Mouse (Mus musculus) liver, postnatal 0 days (tissue): ENCODE measurements around the gene Ptprf. TPM values are rescaled to one million over a fixed set of nuclear protein-coding genes. Genes with fewer than 3 reads are reported as not detected.

Experiments
- ATAC-seq: fragments of 200-750 bp; cut with Nextera tagmentation; 2 replicates; pipeline ENCODE4 v1.8.0; 2017; ENCODE audit warnings: mild to moderate bottlenecking, moderate library complexity
- DNase-seq: peaks from one replicate; pipeline ENCODE4 v3.0.0-alpha.2; 2016
- H3K27ac ChIP-seq: fragments of 300-500 bp; sonication (generic); 2 replicates; pipeline ENCODE4 v1.5.1; 2014; ENCODE audit warnings: antibody characterized with exemption, moderate library complexity, mild to moderate bottlenecking, low read depth
- H3K27me3 ChIP-seq: fragments of 300-500 bp; sonication (generic); 2 replicates; pipeline ENCODE4 v1.6.1; 2014; ENCODE audit warnings: low read length, control low read depth, mixed read lengths; ENCODE audit not compliant: insufficient read depth
- H3K36me3 ChIP-seq: fragments of 300-500 bp; sonication (generic); replicated peaks from 2 replicates; pipeline ENCODE4 v1.6.1; 2014; ENCODE audit warnings: mild to moderate bottlenecking, control low read depth, low read length, moderate library complexity, mixed read lengths; ENCODE audit not compliant: insufficient read depth
- H3K4me1 ChIP-seq: fragments of 300-500 bp; sonication (generic); 2 replicates; pipeline ENCODE4 v1.6.1; 2014; ENCODE audit warnings: antibody characterized with exemption, mild to moderate bottlenecking, control low read depth; ENCODE audit not compliant: insufficient read depth
- H3K4me2 ChIP-seq: fragments of 300-500 bp; sonication (generic); 2 replicates; pipeline ENCODE4 v1.6.1; 2014; ENCODE audit warnings: low read depth, mild to moderate bottlenecking, low read length, moderate library complexity, mixed read lengths
- H3K4me3 ChIP-seq: fragments of 300-500 bp; sonication (generic); 2 replicates; pipeline ENCODE4 v1.5.1; 2014; ENCODE audit warnings: low read depth, low read length
- H3K9ac ChIP-seq: fragments of 300-500 bp; sonication (generic); replicated peaks from 2 replicates; pipeline ENCODE4 v1.6.1; 2014; ENCODE audit warnings: mild to moderate bottlenecking, moderate library complexity
- H3K9me3 ChIP-seq: fragments of 300-500 bp; sonication (generic); 2 replicates; pipeline ENCODE4 v1.6.1; 2016; ENCODE audit warnings: mild to moderate bottlenecking, control low read depth, low read length, mixed read lengths
- CTCF ChIP-seq: sonication (generic); IDR thresholded peaks from 2 replicates; pipeline ENCODE4 v1.5.1; 2016; ENCODE audit warnings: antibody characterized with exemption, low read depth
- EP300 ChIP-seq: IDR thresholded peaks from 2 replicates; pipeline ENCODE4 v1.6.1; 2016; ENCODE audit warnings: antibody characterized with exemption, low read depth, mild to moderate bottlenecking
- WGBS: fragments of 180-500 bp; shearing (Covaris S2); extraction: QIAGEN DNeasy Blood & Tissue Kit; methylation state at CpG from one replicate; pipeline ENCODE4 v1.1.7; 2014; ENCODE audit not compliant: insufficient replicate concordance; 5-methylcytosine and 5-hydroxymethylcytosine counted together
- polyA plus RNA-seq: library from polyadenylated mRNA; unstranded; fragments of >200 nt; fragmentation: Nextera tagmentation; extraction: Ambion mirVana; gene quantifications from 2 replicates; pipeline ENCODE4 v1.2.1, GENCODE M21; 2015

The Ptprf gene
- polyA plus RNA-seq, 1 experiment from 2014 or later, result 11.8 TPM

DNA sequence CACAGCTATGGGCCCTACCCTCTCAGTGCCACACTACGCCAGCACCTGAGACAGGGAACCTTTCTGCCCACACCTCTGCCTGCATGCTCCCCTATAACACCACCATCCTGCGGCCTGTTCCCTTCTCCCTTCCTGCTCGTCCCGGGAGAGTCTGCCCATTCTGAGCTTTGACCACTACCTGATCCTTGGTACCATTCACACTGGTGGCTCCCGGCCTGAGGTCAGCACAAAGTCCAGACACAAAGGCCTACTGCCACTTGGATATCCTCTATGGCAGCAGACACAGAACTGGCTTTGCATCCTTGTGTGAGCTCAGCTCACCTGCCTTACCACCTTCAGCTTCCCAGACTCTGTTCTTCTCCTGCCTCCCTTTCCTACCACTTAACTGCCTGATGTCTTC lies 72.7 kb downstream of the Ptprf start:
- H3K4me2 ChIP-seq, result no peak overlapping the region
- no peak overlapping the region for H3K27ac ChIP-seq
- DNase-seq (no peak), ATAC-seq (no peak)
- no peaks in the 10 kb centered on the region for H3K27me3 ChIP-seq
- TF ChIP-seq CTCF (no peak), EP300 (no peak)
- H3K9ac ChIP-seq, result no peak overlapping the region
- no peaks in the 10 kb centered on the region for H3K9me3 ChIP-seq
- 75% methylated on average over 5 of the region's 5 CpGs for WGBS
- peaks cover 21% of the 10 kb centered on the region for H3K36me3 ChIP-seq
- no peak overlapping the region for H3K4me3 ChIP-seq
- H3K4me1 ChIP-seq, result peaks cover 3% of the 10 kb centered on the region; the same call in 1 of the 2 replicates

DNA sequence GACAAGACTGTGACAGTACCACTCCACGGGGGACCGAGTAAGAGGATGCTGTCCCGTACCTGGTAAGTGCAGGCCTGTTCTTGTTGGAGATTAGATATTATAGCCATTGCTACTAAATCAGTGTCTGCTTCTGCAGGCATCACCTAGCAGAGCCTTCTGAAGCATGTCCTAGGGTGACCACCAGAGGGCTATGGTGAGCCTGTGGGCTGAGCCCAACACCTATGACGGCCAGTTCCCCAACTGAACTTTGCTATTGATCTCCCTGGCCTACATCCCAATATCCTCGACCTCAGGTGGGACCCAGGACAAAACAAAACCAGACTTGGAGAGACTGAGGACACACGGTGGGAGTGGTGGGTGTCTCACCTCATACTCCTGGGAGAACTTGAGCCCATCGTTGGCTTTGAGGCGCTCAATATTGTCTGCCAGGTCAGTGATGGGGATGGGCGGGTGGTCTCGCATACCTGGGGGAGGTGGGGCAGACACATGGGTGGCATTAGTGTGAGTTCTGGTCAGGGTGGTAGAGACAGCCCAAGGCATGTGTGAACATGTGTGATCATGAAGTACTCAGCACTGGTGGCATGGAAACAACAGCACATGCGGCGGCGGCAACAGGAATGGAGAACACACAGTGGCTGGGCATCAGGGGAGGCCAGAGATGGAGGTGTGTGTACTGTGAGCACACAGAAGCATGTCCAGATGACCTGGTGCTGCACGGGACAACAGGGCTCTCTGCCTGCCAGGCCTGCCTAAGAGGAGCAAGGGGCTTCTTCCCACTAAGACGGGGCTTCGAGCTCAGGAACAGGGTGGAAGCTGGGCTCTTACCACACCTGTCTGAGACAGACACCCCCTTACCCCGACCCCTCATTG lies 74.2 kb downstream of the Ptprf start:
- no peak for TF ChIP-seq EP300
- TF ChIP-seq CTCF, result peak; percentile 93
- H3K9ac ChIP-seq, result no peak overlapping the region
- H3K9me3 ChIP-seq, result no peaks in the 10 kb centered on the region
- 69% methylated on average over 17 of the region's 17 CpGs for WGBS
- H3K36me3 ChIP-seq, result peaks cover 14% of the 10 kb centered on the region
- 0 out of 2 replicates have a peak overlapping the region, but pooled peaks have one; percentile 29 for H3K27ac ChIP-seq
- ATAC-seq (peak; percentile 81), DNase-seq (peak; percentile 75)
- H3K4me1 ChIP-seq, result peaks cover 3% of the 10 kb centered on the region; the same call in 1 of the 2 replicates
- H3K4me3 ChIP-seq, result no peak overlapping the region
- no peaks in the 10 kb centered on the region for H3K27me3 ChIP-seq
- no peak overlapping the region for H3K4me2 ChIP-seq

DNA sequence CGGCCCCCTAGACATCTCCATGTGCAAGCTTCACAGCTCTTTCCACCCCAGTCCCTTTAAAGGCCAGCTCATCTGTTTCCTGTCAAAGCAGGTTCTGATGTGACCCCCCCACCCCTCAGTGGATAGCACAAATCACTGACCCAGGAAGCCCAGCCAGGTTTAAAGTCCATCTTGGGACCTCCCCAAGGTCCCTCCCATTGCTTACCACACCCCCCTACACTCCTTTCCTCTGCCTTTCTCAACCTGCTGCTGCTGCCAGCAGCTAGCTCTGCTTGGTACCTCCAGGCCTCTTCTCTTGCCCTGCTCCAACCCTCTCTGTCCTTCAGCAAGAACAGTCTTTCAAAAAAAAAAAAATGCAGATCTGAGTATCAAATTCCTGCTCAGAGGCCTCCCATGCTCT lies 76.3 kb downstream of the Ptprf start:
- TF ChIP-seq CTCF (no peak), EP300 (no peak)
- no peak overlapping the region for H3K4me3 ChIP-seq
- ATAC-seq (no peak), DNase-seq (no peak)
- H3K9ac ChIP-seq, result no peak overlapping the region
- H3K4me1 ChIP-seq, result peaks cover 3% of the 10 kb centered on the region; the same call in 1 of the 2 replicates
- no peak overlapping the region for H3K4me2 ChIP-seq
- H3K36me3 ChIP-seq, result peaks cover 21% of the 10 kb centered on the region
- no peaks in the 10 kb centered on the region for H3K9me3 ChIP-seq
- no peak overlapping the region for H3K27ac ChIP-seq
- no peaks in the 10 kb centered on the region for H3K27me3 ChIP-seq
- WGBS, result 80% methylated on average over 1 of the region's 1 CpGs

DNA sequence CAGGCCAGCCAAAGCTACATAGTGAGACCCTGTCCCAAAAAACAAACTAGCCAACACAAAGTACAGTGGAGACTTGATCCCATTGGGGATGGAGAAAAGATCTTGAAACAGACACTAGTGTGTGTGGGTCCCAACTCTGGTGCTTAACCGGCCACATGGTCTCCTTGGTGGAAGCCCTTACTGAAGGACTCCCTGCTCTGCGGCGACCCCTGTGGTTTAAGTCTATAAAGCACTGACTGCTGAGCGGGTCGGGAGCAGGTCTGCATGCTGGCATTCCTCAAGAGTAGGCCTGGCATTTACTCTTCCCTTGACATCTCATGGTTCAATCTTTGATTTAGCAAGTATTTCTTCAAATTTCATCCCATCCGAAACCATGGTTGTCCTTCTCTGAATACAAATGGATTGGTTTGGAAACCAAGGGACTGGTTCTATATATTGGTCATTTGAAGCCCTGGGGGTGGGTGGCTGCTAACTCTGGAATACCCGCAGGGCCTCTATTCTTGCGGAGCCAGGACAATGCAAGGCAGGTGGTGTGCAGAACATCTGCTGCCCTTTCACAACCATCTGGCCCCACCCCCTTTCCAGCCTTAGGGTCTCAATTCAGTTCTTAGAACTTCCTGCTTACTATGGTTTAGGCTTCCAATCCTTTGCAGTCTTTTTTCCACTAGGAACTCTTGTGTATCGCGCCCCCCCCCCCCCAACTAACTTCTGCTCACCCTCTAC lies 84.1 kb downstream of the Ptprf start:
- H3K9ac ChIP-seq, result no peak overlapping the region
- TF ChIP-seq EP300 (no peak), CTCF (peak; percentile 27)
- H3K4me3 ChIP-seq, result no peak overlapping the region
- no peak overlapping the region for H3K4me2 ChIP-seq
- no peak for ATAC-seq
- 65% methylated on average over 10 of the region's 10 CpGs for WGBS
- H3K27me3 ChIP-seq, result no peaks in the 10 kb centered on the region
- no peak for DNase-seq
- H3K9me3 ChIP-seq, result no peaks in the 10 kb centered on the region
- H3K4me1 ChIP-seq, result 0 out of 2 replicates have a peak, but pooled peaks cover 4% of the 10 kb centered on the region
- H3K36me3 ChIP-seq, result peaks cover 11% of the 10 kb centered on the region
- no peak overlapping the region for H3K27ac ChIP-seq

DNA sequence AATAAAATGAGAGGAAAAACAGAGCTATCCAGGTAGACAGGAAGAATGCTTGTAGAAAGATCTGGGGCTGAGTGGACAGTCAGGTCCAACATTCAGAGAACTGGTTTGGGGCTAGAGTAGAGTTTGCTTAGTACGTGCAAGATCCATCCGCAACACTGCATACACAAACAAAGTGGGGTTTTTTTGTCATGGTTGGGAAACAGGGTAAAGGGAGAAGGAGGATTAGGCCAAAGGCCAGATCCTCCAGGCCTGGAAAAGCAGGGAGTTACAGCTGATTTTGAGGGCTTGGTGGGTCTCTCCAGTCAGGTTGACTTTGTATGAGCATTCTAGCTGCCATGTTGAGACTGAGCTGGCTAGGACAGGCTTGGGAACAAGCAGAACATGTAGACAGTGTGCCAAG lies 85.3 kb downstream of the Ptprf start:
- Histone ChIP-seq H3K9ac (no peak overlapping the region), H3K9me3 (no peaks in the 10 kb centered on the region), H3K4me1 (0 out of 2 replicates have a peak, but pooled peaks cover 4% of the 10 kb centered on the region), H3K27me3 (no peaks in the 10 kb centered on the region), H3K36me3 (peaks cover 11% of the 10 kb centered on the region; the same call in 1 of the 2 replicates), H3K27ac (peak overlapping the region; percentile 85), H3K4me3 (no peak overlapping the region), H3K4me2 (no peak overlapping the region)
- DNase-seq, result no peak
- 56% methylated on average over 2 of the region's 2 CpGs for WGBS
- peak; percentile 85 for ATAC-seq
- TF ChIP-seq EP300, result no peak
- TF ChIP-seq CTCF, result no peak

DNA sequence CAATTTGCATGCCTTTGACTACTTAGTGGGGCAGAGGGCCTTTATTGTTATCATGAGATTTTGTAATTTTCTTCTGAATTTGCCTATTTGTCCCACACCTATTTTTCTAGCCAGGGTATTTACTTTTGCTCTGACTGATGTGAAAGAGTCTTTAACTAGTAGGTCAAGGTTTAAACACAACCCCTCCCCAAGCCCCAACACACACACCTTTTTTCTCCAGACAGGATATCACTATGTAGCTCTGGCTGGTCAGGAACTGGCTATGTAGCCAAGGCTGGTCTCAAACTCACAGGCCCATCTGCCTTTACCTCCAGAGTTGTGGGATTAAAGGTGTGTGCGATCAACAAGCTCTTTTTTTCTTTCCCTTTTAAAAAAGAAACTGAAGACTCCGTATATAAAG lies 92.1 kb downstream of the Ptprf start:
- peak; percentile 56; the same call in 1 of the 2 replicates for ATAC-seq
- no peak overlapping the region for H3K4me3 ChIP-seq
- H3K27ac ChIP-seq, result 0 out of 2 replicates have a peak overlapping the region, but pooled peaks have one; percentile 6
- H3K4me1 ChIP-seq, result no peaks in the 10 kb centered on the region
- H3K36me3 ChIP-seq, result no peaks in the 10 kb centered on the region
- no peak for DNase-seq
- no peaks in the 10 kb centered on the region for H3K27me3 ChIP-seq
- H3K4me2 ChIP-seq, result no peak overlapping the region
- WGBS, result 80% methylated on average over 2 of the region's 2 CpGs
- H3K9me3 ChIP-seq, result no peaks in the 10 kb centered on the region
- TF ChIP-seq CTCF, result no peak
- no peak for TF ChIP-seq EP300
- H3K9ac ChIP-seq, result no peak overlapping the region
